In genomic region chr15:81585746-81586461, GRCm38 (mm10) we compare ENCODE assay signal across 8 mouse cellular contexts. TPM values are rescaled to one million over a fixed set of nuclear protein-coding genes. Genes with fewer than 3 reads are reported as not detected.
A peak's percentile ranks its signal among the peaks of the same experiment; 100 is the strongest.
DNase-seq lines count a peak whose midpoint lies in the region; ATAC-seq and TF ChIP-seq lines count a peak whose summit lies in the region.

No protein-coding gene starts in this region.

- H3K79me2 ChIP-seq in liver, adult 2 months (ENCODE audit: control insufficient read depth, insufficient read depth, low read length), result peaks cover 4% of the 10 kb centered on the region; the same call in 1 of the 2 replicates
- H3K79me2 ChIP-seq in myocyte (ENCODE audit: control insufficient read depth, insufficient read depth), result peaks cover 47% of the 10 kb centered on the region

- under 1% methylated on average over 66 of the region's 77 CpGs for WGBS in heart, embryonic 11.5 days (ENCODE audit: insufficient replicate concordance)
- WGBS in kidney, embryonic 16.5 days, result 0% methylated on average over 56 of the region's 77 CpGs
- WGBS in liver, adult 2 months, result under 1% methylated on average over 69 of the region's 77 CpGs

- H3K27ac ChIP-seq in embryonic fibroblast, embryonic 13.5 days (ENCODE audit: insufficient read depth, low read length), result peak overlapping the region; percentile 99
- H3K27ac ChIP-seq in heart, embryonic 11.5 days (ENCODE audit: low read depth, low read length), result peak overlapping the region; percentile 99
- H3K27ac ChIP-seq in kidney, embryonic 16.5 days (ENCODE audit: low read length), result peak overlapping the region; percentile 100
- H3K27ac ChIP-seq in liver, adult 2 months (replicated peaks; ENCODE audit: insufficient read depth, low read depth, low read length), result peak overlapping the region; percentile 100

- peak overlapping the region; percentile 99 for H3K4me3 ChIP-seq in embryonic fibroblast, embryonic 13.5 days (ENCODE audit: insufficient read depth, low read length)
- peak overlapping the region; percentile 80 for H3K4me3 ChIP-seq in heart, embryonic 11.5 days (ENCODE audit: low read depth, low read length)
- H3K4me3 ChIP-seq in kidney, embryonic 16.5 days (ENCODE audit: low read length), result peak overlapping the region; percentile 66
- peak overlapping the region; percentile 98 for H3K4me3 ChIP-seq in liver, adult 2 months (ENCODE audit: insufficient read depth, low read depth, low read length)
- peak overlapping the region; percentile 88 for H3K4me3 ChIP-seq in myocyte

- H3K4me2 ChIP-seq in heart, embryonic 11.5 days, result peak overlapping the region; percentile 92
- peak overlapping the region; percentile 84 for H3K4me2 ChIP-seq in kidney, embryonic 16.5 days (replicated peaks; ENCODE audit: low read depth, low read length)
- H3K4me2 ChIP-seq in myocyte (ENCODE audit: low read depth), result peak overlapping the region; percentile 96

- H3K27me3 ChIP-seq in heart, embryonic 11.5 days (ENCODE audit: control insufficient read depth, insufficient read depth, low read length), result no peaks in the 10 kb centered on the region
- H3K27me3 ChIP-seq in kidney, embryonic 16.5 days (ENCODE audit: insufficient read depth, low read length), result no peaks in the 10 kb centered on the region
- no peaks in the 10 kb centered on the region for H3K27me3 ChIP-seq in liver, adult 2 months (ENCODE audit: control insufficient read depth, insufficient read depth, low read length)
- H3K27me3 ChIP-seq in myocyte (ENCODE audit: control insufficient read depth, insufficient read depth, insufficient read length), result no peaks in the 10 kb centered on the region

- no peaks in the 10 kb centered on the region for H3K36me3 ChIP-seq in heart, embryonic 11.5 days (ENCODE audit: control insufficient read depth, insufficient read depth, low read length)
- 0 out of 2 replicates have a peak, but pooled peaks cover 5% of the 10 kb centered on the region for H3K36me3 ChIP-seq in kidney, embryonic 16.5 days (ENCODE audit: insufficient read depth, low read length)
- H3K36me3 ChIP-seq in liver, adult 2 months (ENCODE audit: control insufficient read depth, insufficient read depth, low read length), result peaks cover 4% of the 10 kb centered on the region; the same call in 1 of the 2 replicates
- peaks cover 21% of the 10 kb centered on the region for H3K36me3 ChIP-seq in myocyte (ENCODE audit: control insufficient read depth, insufficient read depth)

- peak overlapping the region; percentile 100 for H3K9ac ChIP-seq in heart, embryonic 11.5 days (ENCODE audit: low read depth, low read length)
- H3K9ac ChIP-seq in kidney, embryonic 16.5 days (replicated peaks; ENCODE audit: low read length), result peak overlapping the region; percentile 100
- H3K9ac ChIP-seq in liver, adult 2 months (ENCODE audit: low read depth, low read length), result peak overlapping the region; percentile 100

- TF ChIP-seq CTCF in embryonic fibroblast, embryonic 13.5 days (IDR thresholded peaks at IDR 0.05; ENCODE audit: borderline replicate concordance, insufficient read depth, low read length), result no peak
- TF ChIP-seq CTCF in liver, adult 2 months (IDR thresholded peaks at IDR 0.05; ENCODE audit: low read depth, low read length), result no peak

- TF ChIP-seq POLR2A in embryonic fibroblast, embryonic 13.5 days (IDR thresholded peaks at IDR 0.05; ENCODE audit: low read depth, low read length), result peak; percentile 86
- peak; percentile 29; the same call in 1 of the 2 replicates for TF ChIP-seq POLR2A in liver, adult 2 months (IDR thresholded peaks at IDR 0.05; ENCODE audit: extremely low read depth, insufficient read depth, low read length)
- peak; percentile 75 for TF ChIP-seq POLR2A in myocyte (IDR thresholded peaks at IDR 0.05; ENCODE audit: insufficient read length, low read depth)

- H3K4me1 ChIP-seq in embryonic fibroblast, embryonic 13.5 days (ENCODE audit: control insufficient read depth, insufficient read depth, low read length), result no peaks in the 10 kb centered on the region
- peaks cover 8% of the 10 kb centered on the region; the same call in 1 of the 2 replicates for H3K4me1 ChIP-seq in heart, embryonic 11.5 days (ENCODE audit: control insufficient read depth, insufficient read depth, low read length)
- peaks cover 23% of the 10 kb centered on the region for H3K4me1 ChIP-seq in kidney, embryonic 16.5 days (ENCODE audit: insufficient read depth, low read length)
- H3K4me1 ChIP-seq in liver, adult 2 months (ENCODE audit: control insufficient read depth, insufficient read depth, low read length), result peaks cover 7% of the 10 kb centered on the region

- H3K9me3 ChIP-seq in heart, embryonic 11.5 days (replicated peaks; ENCODE audit: control insufficient read depth, low read length), result no peaks in the 10 kb centered on the region
- no peaks in the 10 kb centered on the region for H3K9me3 ChIP-seq in kidney, embryonic 16.5 days (ENCODE audit: low read length)

- DNase-seq in B cell, adult 2 months, result peak; percentile 85 to 86
- peak; percentile 94 for DNase-seq in brain, adult 2 months (ENCODE audit: low read depth, low spot score)
- peak; percentile 57 for DNase-seq in liver, adult 2 months (ENCODE audit: extremely low read depth, low read depth, low spot score)
- DNase-seq in spleen, postnatal 4 days (ENCODE audit: low spot score in 2 of 2), result peak; percentile 87 to 94

- ATAC-seq in heart, embryonic 11.5 days (replicated peaks; ENCODE audit: insufficient number of reproducible peaks, low FRiP score, low TSS enrichment), result peak; percentile 76
- ATAC-seq in kidney, embryonic 16.5 days (ENCODE audit: low FRiP score, low TSS enrichment), result peak; percentile 78

- peak overlapping the region; percentile 89 for H3ac ChIP-seq in myocyte (ENCODE audit: control insufficient read depth, insufficient read length)

TF ChIP-seq in myocyte, 11 proteins besides CTCF, POLR2A, EP300 and RAD21:
- TF ChIP-seq MYOG (IDR thresholded peaks at IDR 0.05; ENCODE audit: control insufficient read depth in 1 of 3, insufficient read depth in 1 of 3, insufficient read length in 2 of 3, low read depth in 2 of 3), result peak in 1 of 3 experiments; percentile 9
- peak; percentile 74 for TF ChIP-seq POLR2AphosphoS2 (IDR thresholded peaks at IDR 0.05; ENCODE audit: insufficient read length, low read depth)
- TF ChIP-seq REST (IDR thresholded peaks at IDR 0.05; ENCODE audit: insufficient read depth, insufficient read length), result no peak
- TF ChIP-seq MYOD1 (IDR thresholded peaks at IDR 0.05; ENCODE audit: control insufficient read depth in 1 of 3, insufficient read length in 2 of 3, low read depth in 2 of 3), result peak in 1 of 3 experiments; percentile 5

RNA-seq across cellular contexts. Expression of gene Ep300, which starts 0.8 kb away (rescaled TPM):
- 63.6 and 67.2 TPM in 2 replicates for polyA plus RNA-seq in embryonic fibroblast, embryonic 13.5 days (2011; ENCODE audit: insufficient read length, low read depth, missing spikeins)
- 21.4 and 26.9 TPM in 2 replicates for polyA plus RNA-seq in heart, embryonic 11.5 days (2014; fragmentation: Nextera tagmentation; extraction: Ambion mirVana)
- polyA plus RNA-seq in kidney, embryonic 16.5 days (2015; fragmentation: Nextera tagmentation; extraction: Ambion mirVana), result 15.2 and 20.9 TPM in 2 replicates
- 17.9 and 27.7 TPM in 2 replicates for total RNA-seq in liver, adult 2 months (2014; rRNA removed)
- 6.5 and 8.5 TPM in 2 replicates for polyA plus RNA-seq in liver, adult 2 months (2012; rRNA removed)
- 17.7 TPM for polyA plus RNA-seq in myocyte (2012; fragmentation: generic; extraction: Trizol)

Comparison
In these comparisons a context has a peak if more than half of its experiments do, and no peak if none do; other contexts are left out.
1. Peak in every context shown above with its lines: DNase-seq, ATAC-seq, H3K4me3 ChIP-seq and H3K27ac ChIP-seq.
2. POLR2A ChIP-seq: peak in every context shown above with its lines; median percentile 86 in embryonic fibroblast, embryonic 13.5 days; 75 in myocyte; 29 in liver, adult 2 months.